Mouse (Mus musculus) neural tube, embryonic 12.5 days (tissue): ENCODE measurements around the gene Rasl10a. TPM values are rescaled to one million over a fixed set of nuclear protein-coding genes. Genes with fewer than 3 reads are reported as not detected.
A peak's percentile ranks its signal among the peaks of the same experiment; 100 is the strongest.

ENCODE experiments used
- ATAC-seq: fragments of 200-750 bp; cut with Nextera tagmentation; 2 replicates; pipeline ENCODE4 v1.8.0; 2017; ENCODE audit warnings: low read depth, mild to moderate bottlenecking, moderate TSS enrichment, moderate library complexity; ENCODE audit not compliant: low FRiP score
- H3K27ac ChIP-seq: fragments of 300-500 bp; sonication (generic); 2 replicates; pipeline ENCODE4 v1.5.1; 2016
- H3K27me3 ChIP-seq: fragments of 300-500 bp; sonication (generic); replicated peaks from 2 replicates; pipeline ENCODE4 v1.6.1; 2016; ENCODE audit warnings: mild to moderate bottlenecking
- H3K36me3 ChIP-seq: fragments of 300-500 bp; sonication (generic); 2 replicates; pipeline ENCODE4 v1.6.1; 2016; ENCODE audit warnings: mild to moderate bottlenecking
- H3K4me1 ChIP-seq: fragments of 300-500 bp; sonication (generic); 2 replicates; pipeline ENCODE4 v1.6.1; 2016
- H3K4me2 ChIP-seq: fragments of 300-500 bp; sonication (generic); replicated peaks from 2 replicates; pipeline ENCODE4 v1.6.1; 2016; ENCODE audit warnings: mild to moderate bottlenecking
- H3K4me3 ChIP-seq: fragments of 300-500 bp; sonication (generic); 2 replicates; pipeline ENCODE4 v1.5.1; 2016
- H3K9ac ChIP-seq: fragments of 300-500 bp; sonication (generic); 2 replicates; pipeline ENCODE4 v1.6.1; 2016; ENCODE audit warnings: mild to moderate bottlenecking
- H3K9me3 ChIP-seq: fragments of 300-500 bp; sonication (generic); 2 replicates; pipeline ENCODE4 v1.6.1; 2016; ENCODE audit warnings: mild to moderate bottlenecking
- WGBS: fragments of 180-500 bp; shearing (Covaris S2); methylation state at CpG from one replicate; pipeline ENCODE4 v1.1.7; 2016; 5-methylcytosine and 5-hydroxymethylcytosine counted together
- polyA plus RNA-seq: library from polyadenylated mRNA; unstranded; fragments of >200 nt; fragmentation: Nextera tagmentation; extraction: Ambion mirVana; gene quantifications from 2 replicates; pipeline ENCODE4 v1.2.1, GENCODE M21; 2016

Gene Rasl10a
- polyA plus RNA-seq, 1 experiment from 2014 or later, result 0.75 TPM

DNA sequence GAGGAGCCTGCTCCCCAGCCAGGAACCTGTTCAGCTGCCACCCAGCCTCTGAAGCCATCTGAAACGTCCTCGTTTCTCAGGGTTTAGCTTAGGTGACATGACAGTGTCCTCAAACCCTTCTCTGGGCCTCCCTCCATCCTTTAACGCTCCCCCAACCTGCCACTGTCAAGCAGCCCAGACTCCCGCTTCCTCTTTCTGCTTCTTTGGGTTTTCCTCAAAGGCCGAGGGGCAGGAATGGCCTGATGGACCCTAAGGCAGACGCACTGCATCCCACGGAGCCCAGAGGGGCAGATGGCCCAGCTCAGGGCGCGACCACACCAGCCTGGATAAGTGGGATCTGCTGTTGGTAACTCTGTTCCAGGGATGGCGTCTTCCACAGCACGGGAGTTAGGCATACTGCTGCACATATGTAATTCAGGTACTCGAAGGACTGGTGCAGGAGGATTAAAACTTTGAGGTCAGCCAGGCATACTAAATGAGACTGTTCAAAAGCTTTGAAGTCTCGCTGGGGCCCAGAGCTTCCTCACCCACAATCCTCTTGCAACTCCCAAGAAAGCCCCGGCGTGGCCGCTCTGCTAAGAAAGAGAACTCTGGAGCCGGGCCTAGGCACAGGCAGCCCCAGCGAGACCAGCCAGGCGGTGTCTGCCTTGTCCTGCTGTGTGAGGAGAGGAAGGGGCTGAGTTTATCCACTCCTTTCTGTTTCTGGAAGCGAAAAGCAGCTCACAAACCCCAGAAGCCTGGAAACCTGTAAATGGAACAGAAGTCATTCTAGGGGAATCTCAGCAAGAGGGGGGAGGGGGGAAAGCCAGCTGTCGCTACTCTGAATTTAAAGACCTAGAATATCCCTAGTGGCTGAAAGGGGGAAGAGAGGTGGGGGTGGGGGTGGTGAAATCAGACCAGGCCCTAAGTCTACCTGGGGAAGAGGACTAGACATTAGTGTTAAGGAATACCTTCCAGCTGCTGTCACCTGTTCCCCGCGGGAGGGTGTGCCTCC is 1.7 kb upstream of the Rasl10a start:
- Histone ChIP-seq H3K9ac (no peak overlapping the region), H3K4me1 (peaks cover 19% of the 10 kb centered on the region), H3K4me3 (no peak overlapping the region), H3K9me3 (no peaks in the 10 kb centered on the region), H3K36me3 (no peaks in the 10 kb centered on the region), H3K27ac (no peak overlapping the region), H3K27me3 (peaks cover 65% of the 10 kb centered on the region), H3K4me2 (no peak overlapping the region; the same call in 1 of the 2 replicates)
- no peak for ATAC-seq
- WGBS, result 27% methylated on average over 23 of the region's 23 CpGs

DNA sequence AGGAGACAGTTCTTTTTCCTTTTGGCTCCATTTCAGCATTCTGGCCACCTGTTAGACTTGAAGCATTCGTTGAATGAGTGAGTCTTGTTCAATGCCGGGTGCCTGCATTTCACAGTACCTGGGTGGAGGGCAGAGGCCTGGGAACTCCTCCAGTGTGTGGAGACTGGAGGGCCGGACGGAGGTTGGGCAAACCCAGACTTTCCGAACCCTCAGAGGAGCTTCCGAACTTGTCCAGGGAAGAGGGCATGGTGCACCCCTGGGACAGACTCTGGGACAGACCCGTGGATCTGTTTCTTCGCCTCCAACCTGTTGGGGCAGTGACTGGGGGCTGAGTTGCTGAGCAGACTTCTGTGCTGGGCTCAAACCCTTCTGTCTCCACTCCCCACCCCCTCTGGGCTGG is 864 bp upstream of the Rasl10a start:
- no peak overlapping the region for H3K27ac ChIP-seq
- no peaks in the 10 kb centered on the region for H3K36me3 ChIP-seq
- 57% methylated on average over 8 of the region's 8 CpGs for WGBS
- H3K4me3 ChIP-seq, result no peak overlapping the region
- no peak overlapping the region for H3K9ac ChIP-seq
- no peak overlapping the region for H3K4me2 ChIP-seq
- H3K9me3 ChIP-seq, result no peaks in the 10 kb centered on the region
- peaks cover 74% of the 10 kb centered on the region for H3K27me3 ChIP-seq
- peaks cover 27% of the 10 kb centered on the region for H3K4me1 ChIP-seq
- no peak for ATAC-seq

DNA sequence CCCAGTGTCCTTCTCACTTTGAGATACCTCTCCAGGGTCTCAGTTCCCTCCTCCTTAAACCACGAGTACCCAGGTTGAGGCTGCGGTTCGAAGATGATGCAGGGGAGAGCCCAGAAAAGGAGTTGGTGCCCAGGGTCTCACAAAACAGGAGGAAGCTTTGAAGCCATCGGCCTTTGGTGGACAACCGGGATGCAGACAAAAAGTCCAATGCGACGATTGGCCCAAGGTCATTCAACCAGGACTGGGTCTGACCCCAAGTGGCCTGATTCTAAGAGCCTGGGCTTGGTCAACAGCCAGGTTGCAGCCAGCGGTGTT is 430 bp upstream of the Rasl10a start:
- Histone ChIP-seq H3K4me3 (peak overlapping the region; percentile 46), H3K36me3 (no peaks in the 10 kb centered on the region), H3K9ac (peak overlapping the region; percentile 51), H3K4me1 (peaks cover 31% of the 10 kb centered on the region), H3K27me3 (peaks cover 78% of the 10 kb centered on the region), H3K9me3 (no peaks in the 10 kb centered on the region), H3K4me2 (peak overlapping the region; percentile 84), H3K27ac (no peak overlapping the region)
- WGBS, result 14% methylated on average over 8 of the region's 8 CpGs
- no peak for ATAC-seq

DNA sequence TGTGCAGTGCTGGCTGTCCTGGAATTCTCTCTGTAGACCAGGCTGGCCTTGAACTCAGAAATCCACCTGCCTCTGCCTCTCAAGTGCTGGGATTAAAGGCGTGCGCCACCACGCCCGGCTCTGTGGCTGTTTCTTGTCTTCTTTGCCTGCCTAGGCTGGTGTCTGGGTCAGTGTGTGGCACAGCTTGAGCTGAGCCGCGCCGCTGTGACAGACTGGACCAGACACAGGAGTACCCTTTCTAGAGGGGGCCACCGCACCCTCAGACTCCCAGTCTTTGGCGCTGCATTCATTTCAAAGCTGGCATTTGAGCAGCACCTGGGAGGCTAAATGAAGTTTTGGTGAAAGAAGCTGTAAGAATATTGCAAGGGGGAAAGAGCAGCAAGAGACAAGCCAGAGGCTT is 855 bp downstream of the Rasl10a start:
- Histone ChIP-seq H3K4me1 (peaks cover 43% of the 10 kb centered on the region), H3K4me3 (0 out of 2 replicates have a peak overlapping the region, but pooled peaks have one; percentile 7), H3K27me3 (peaks cover 91% of the 10 kb centered on the region), H3K9me3 (no peaks in the 10 kb centered on the region), H3K36me3 (no peaks in the 10 kb centered on the region), H3K27ac (no peak overlapping the region), H3K4me2 (no peak overlapping the region), H3K9ac (no peak overlapping the region)
- ATAC-seq, result no peak
- WGBS, result 25% methylated on average over 9 of the region's 9 CpGs

DNA sequence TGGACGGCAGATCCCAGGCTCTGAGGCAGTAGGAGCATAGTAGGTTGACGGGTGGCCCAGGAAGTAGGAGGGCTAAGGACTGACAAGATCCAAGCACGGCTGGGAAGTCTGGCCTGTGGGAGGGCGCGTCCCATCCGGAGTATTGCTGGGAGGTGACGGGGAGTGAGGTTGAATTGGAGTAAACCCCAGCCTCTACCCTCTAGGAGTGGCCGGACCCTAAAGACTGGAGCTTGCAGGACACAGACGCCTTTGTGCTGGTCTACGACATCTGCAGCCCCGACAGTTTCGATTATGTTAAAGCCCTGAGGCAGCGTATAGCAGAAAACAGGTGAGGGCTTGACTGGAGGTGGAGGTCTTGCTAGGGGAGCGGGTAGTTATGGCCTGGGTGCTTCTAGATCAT is 1.3 kb downstream of the Rasl10a start:
- H3K9ac ChIP-seq, result no peak overlapping the region
- no peak for ATAC-seq
- 0 out of 2 replicates have a peak overlapping the region, but pooled peaks have one; percentile 7 for H3K4me3 ChIP-seq
- peaks cover 95% of the 10 kb centered on the region for H3K27me3 ChIP-seq
- H3K36me3 ChIP-seq, result no peaks in the 10 kb centered on the region
- peaks cover 48% of the 10 kb centered on the region for H3K4me1 ChIP-seq
- no peak overlapping the region for H3K4me2 ChIP-seq
- 24% methylated on average over 14 of the region's 14 CpGs for WGBS
- no peaks in the 10 kb centered on the region for H3K9me3 ChIP-seq
- H3K27ac ChIP-seq, result no peak overlapping the region

DNA sequence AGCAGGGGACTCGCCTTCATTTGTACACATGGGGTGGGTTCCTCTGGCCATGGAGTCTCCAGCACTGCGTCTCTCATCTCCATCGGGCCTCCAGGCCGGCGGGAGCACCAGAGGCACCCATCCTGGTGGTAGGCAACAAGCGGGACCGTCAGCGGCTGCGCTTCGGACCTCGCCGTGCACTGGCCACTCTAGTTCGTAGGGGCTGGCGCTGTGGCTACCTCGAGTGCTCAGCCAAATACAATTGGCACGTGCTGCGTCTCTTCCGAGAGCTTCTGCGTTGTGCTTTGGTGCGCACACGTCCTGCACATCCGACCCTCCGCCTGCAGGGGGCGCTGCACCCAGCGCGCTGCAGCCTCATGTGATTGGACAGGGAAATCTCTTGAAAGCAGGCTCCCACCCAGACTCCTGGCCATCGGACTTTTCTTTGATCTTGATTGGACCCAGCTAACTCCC is 1.8 kb downstream of the Rasl10a start:
- H3K4me2 ChIP-seq, result peak overlapping the region; percentile 30; the same call in 1 of the 2 replicates
- 10% methylated on average over 27 of the region's 27 CpGs for WGBS

DNA sequence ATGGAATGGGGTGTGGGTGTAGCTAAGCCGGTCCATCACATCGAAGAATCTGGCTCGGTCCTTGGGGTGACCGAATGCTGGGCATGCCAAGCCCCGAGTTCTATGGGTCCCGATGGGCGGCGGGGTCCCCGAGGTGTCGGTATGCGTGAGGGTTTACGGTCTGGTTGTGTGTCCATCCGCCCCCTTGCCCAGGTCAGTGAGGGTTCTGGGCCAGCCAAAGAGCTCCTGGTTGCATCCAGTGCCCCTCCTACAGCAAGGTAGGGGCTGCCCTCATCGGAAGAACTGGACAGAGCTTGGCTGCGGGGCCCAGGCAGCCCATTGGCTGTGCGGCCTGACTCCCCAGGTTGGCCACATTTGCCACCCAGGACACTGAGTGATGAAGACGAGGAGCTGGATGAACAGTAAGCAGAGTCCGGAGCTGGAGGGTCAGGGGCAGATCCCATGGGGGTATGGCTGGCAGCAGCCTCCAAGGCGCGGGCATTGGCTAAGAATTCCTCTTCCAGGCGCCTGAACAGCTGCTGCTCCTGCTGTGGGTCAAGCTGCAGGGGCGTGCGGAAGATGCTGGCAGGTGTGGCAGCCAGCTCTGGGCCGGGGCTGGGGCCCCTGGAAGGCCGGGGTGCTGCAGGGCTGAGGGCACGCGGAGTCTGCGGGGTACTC is 3.0 kb downstream of the Rasl10a start:
- WGBS, result 47% methylated on average over 28 of the region's 28 CpGs
- H3K4me1 ChIP-seq, result peaks cover 55% of the 10 kb centered on the region
- H3K27me3 ChIP-seq, result peaks cover 90% of the 10 kb centered on the region
- 0 out of 2 replicates have a peak overlapping the region, but pooled peaks have one; percentile 44 for H3K9ac ChIP-seq
- ATAC-seq, result no peak
- H3K4me3 ChIP-seq, result peak overlapping the region; percentile 29
- no peak overlapping the region for H3K27ac ChIP-seq
- no peaks in the 10 kb centered on the region for H3K36me3 ChIP-seq
- no peaks in the 10 kb centered on the region for H3K9me3 ChIP-seq
- peak overlapping the region; percentile 64 for H3K4me2 ChIP-seq

More for the DNA sequence above, 1.8 kb downstream of the Rasl10a start:
- H3K9ac ChIP-seq, result no peak overlapping the region
- H3K9me3 ChIP-seq, result no peaks in the 10 kb centered on the region
- no peak overlapping the region for H3K4me3 ChIP-seq
- no peak for ATAC-seq
- H3K27ac ChIP-seq, result no peak overlapping the region
- peaks cover 53% of the 10 kb centered on the region for H3K4me1 ChIP-seq
- H3K36me3 ChIP-seq, result no peaks in the 10 kb centered on the region
- H3K27me3 ChIP-seq, result peaks cover 99% of the 10 kb centered on the region

DNA sequence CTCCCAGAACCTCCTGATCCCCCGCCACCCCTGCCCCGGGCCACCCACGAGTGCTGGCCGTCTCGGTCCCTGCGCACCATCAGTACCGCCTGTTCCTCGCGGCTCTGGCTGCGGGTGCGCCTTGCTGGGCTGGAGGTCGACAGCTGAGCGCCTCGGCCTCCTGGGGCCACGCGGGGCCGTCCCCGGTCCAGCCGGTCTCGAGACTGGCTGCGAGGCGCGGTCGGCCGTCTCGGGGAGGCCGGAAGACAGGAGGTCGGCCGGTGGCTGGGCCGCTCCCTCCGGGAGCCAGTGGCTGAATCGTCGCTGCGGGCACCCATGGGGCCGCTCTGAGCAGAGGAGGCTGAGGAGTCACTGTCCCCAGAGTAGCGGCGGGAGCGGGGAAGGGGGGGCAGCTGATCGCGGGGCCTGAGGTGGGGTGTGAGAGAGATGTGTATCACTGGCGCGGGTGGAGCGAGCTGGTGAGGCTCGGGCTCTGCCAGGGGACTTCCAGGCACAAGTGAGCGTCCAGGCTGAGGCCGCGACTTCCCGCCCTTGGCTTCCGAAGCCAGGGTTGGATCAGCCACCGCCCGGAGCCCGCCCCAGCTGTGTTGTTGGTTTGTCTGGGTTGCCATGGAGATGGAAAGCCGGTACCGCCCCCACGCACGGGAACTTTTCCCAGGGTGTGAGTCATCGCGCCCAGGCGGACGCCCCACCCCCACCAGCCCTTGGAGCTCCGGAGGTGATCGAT is 3.6 kb downstream of the Rasl10a start:
- peak overlapping the region; percentile 64 for H3K4me2 ChIP-seq
- H3K4me1 ChIP-seq, result peaks cover 55% of the 10 kb centered on the region
- ATAC-seq, result peak; percentile 18; the same call in 1 of the 2 replicates

DNA sequence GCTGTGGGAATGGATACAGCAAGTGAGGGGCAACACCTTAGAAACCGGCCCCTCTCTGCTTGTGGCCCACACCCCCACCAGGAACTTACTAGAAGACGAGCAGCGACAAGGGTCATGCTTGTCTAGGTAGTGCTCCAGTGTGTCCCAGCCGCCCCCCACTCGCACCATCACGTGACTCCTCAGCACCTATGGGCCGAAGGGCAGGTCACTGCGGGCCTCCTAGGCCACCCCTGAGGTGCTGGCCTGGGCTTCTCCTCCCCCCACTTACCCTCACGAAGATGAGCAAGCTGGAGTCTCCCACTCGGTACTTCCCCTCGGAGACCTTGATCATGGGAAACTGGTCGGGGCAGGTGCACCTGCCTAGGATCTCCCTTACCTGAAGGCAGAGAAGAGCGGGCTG is 4.4 kb downstream of the Rasl10a start:
- H3K4me3 ChIP-seq, result peak overlapping the region; percentile 29
- WGBS, result 16% methylated on average over 13 of the region's 13 CpGs
- peaks cover 75% of the 10 kb centered on the region for H3K27me3 ChIP-seq
- no peaks in the 10 kb centered on the region for H3K36me3 ChIP-seq
- no peak for ATAC-seq
- H3K27ac ChIP-seq, result no peak overlapping the region
- no peak overlapping the region for H3K9ac ChIP-seq
- no peaks in the 10 kb centered on the region for H3K9me3 ChIP-seq
- H3K4me2 ChIP-seq, result peak overlapping the region; percentile 64
- peaks cover 55% of the 10 kb centered on the region for H3K4me1 ChIP-seq

More for the DNA sequence above, 3.6 kb downstream of the Rasl10a start:
- H3K36me3 ChIP-seq, result no peaks in the 10 kb centered on the region
- WGBS, result 2% methylated on average over 62 of the region's 62 CpGs
- no peaks in the 10 kb centered on the region for H3K9me3 ChIP-seq
- H3K9ac ChIP-seq, result peak overlapping the region; percentile 44
- peak overlapping the region; percentile 29 for H3K4me3 ChIP-seq
- peaks cover 83% of the 10 kb centered on the region for H3K27me3 ChIP-seq
- no peak overlapping the region for H3K27ac ChIP-seq

DNA sequence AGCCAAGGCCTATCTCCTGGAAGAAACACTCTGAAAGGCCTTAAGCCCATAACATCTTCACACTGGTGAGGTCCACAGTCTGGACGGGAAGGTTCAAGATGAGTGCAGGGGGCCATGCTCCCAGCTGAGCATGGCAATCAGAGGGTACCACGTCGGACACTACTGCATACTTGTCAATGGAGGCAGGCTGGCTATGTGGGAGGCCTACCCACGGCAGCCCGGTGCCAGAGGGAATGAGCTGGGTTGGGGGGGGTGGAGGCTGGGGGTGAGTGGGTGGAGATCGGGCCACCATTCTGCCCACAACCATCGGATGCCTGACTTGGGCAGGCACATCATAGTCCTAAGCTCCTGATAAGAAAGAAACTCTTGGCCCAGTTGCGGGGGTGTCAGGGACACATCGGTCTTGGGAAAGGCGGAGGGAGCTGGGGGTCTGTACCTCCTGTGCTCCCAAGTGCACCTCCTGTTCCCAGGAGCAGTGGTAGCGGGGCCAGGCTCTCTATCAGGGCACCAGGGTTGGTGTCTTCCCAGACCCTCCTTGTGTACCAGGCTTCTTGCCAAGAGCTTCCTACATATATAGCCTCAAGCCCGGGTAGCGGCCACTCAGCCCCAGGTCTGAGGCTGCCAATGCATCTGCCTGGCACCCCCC is 5.1 kb downstream of the Rasl10a start:
- no peak overlapping the region for H3K4me3 ChIP-seq
- no peak overlapping the region for H3K9ac ChIP-seq
- H3K4me2 ChIP-seq, result peak overlapping the region; percentile 64
- WGBS, result 57% methylated on average over 13 of the region's 13 CpGs
- ATAC-seq, result no peak
- H3K27ac ChIP-seq, result no peak overlapping the region
- no peaks in the 10 kb centered on the region for H3K9me3 ChIP-seq
- peaks cover 69% of the 10 kb centered on the region for H3K27me3 ChIP-seq
- peaks cover 2% of the 10 kb centered on the region for H3K36me3 ChIP-seq
- H3K4me1 ChIP-seq, result peaks cover 50% of the 10 kb centered on the region

DNA sequence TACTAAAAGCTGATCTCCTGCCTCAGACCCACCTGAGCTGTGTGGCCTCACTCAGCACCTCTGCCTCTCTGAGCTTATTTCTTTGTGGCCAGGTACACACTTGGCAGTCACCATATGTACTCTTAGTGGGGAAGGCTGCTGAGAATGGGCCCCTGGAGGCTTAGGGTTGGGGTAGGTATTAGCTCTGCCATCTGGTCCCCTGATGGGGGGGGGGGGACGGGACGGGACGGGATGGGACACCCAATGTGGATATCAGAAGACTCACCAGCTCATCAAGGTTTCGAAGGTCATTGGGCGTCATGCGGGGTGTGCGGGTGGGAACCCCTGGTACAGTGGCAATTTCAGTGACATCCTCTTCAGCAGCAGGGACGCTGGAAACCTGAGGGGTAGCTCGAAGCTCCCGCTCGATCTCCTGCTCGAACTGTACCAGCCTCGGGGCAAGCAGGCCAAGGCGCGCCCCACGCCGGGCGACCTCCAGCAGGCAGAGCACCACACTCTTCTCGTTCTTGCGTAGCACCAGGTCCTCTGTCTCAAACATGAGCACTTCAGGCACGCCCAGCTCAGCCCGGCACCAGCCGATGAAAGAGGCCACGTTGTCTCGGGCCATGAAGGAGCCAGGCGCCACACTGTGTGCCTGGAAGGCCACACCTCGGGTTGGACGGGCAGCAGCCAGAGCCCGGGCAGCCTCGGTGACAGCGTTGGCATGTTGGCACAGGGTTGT is 5.8 kb downstream of the Rasl10a start:
- Histone ChIP-seq H3K4me3 (peak overlapping the region; percentile 66), H3K4me2 (peak overlapping the region; percentile 64), H3K9ac (peak overlapping the region; percentile 6; the same call in 1 of the 2 replicates), H3K36me3 (peaks cover 10% of the 10 kb centered on the region), H3K4me1 (peaks cover 45% of the 10 kb centered on the region), H3K27ac (no peak overlapping the region), H3K27me3 (peaks cover 61% of the 10 kb centered on the region), H3K9me3 (no peaks in the 10 kb centered on the region)
- no peak for ATAC-seq
- WGBS, result 50% methylated on average over 31 of the region's 31 CpGs
